Mouse (Mus musculus) layer of hippocampus, postnatal 14 days (tissue): Measurements from ENCODE around the gene Rnf157. TPM values are rescaled to one million over a fixed set of nuclear protein-coding genes. Genes with fewer than 3 reads are reported as not detected.

ENCODE experiments used
- DNase-seq, 2 experiments: peaks; one replicate each; pipeline ENCODE4 v3.0.0; 2021 to 2022; ENCODE audit warnings: low spot score in 2 of 2, mixed read lengths in 1 of 2
- total RNA-seq, 2 experiments: library from RNA; stranded (reverse); gene quantifications; 2 replicates each; pipeline ENCODE4 v1.2.3; 2021

The Rnf157 gene
- total RNA-seq, 2 experiments from 2014 or later, result 236 to 242 TPM

GRCm38 (mm10) chr11:116347012-116347411, 65.8 kb downstream of the Rnf157 start:
- no peak for DNase-seq

- peak; percentile 53 to 54 for DNase-seq
These were observed 70.6 kb downstream of the Rnf157 start for GRCm38 (mm10) chr11:116342069-116342791.

GRCm38 (mm10) chr11:116337531-116337930, 75.3 kb downstream of the Rnf157 start:
- DNase-seq, result no peak

- no peak for DNase-seq
These were observed 75.8 kb downstream of the Rnf157 start for GRCm38 (mm10) chr11:116337000-116337399.

GRCm38 (mm10) chr11:116336393-116336792, 76.4 kb downstream of the Rnf157 start:
- no peak for DNase-seq

- DNase-seq, result peak; percentile 97 to 98
These were observed 77.4 kb downstream of the Rnf157 start, which contains the start of gene Foxj1 for GRCm38 (mm10) chr11:116335244-116336036. Foxj1 (minus strand) TSS chr11:116335399.

- DNase-seq, result no peak
These were observed 78.4 kb downstream of the Rnf157 start for GRCm38 (mm10) chr11:116334417-116334782.

- no peak for DNase-seq
These were observed 79.1 kb downstream of the Rnf157 start for GRCm38 (mm10) chr11:116333526-116334416.

GRCm38 (mm10) chr11:116332983-116333270, 79.9 kb downstream of the Rnf157 start:
- DNase-seq, result no peak

GRCm38 (mm10) chr11:116332232-116332982, 80.4 kb downstream of the Rnf157 start:
- DNase-seq, result peak in 1 of 2 experiments; percentile 53

GRCm38 (mm10) chr11:116330211-116330518, 82.7 kb downstream of the Rnf157 start:
- no peak for DNase-seq

GRCm38 (mm10) chr11:116329314-116330210, 83.3 kb downstream of the Rnf157 start:
- peak; percentile 36 to 63 for DNase-seq

GRCm38 (mm10) chr11:116326963-116327603, 85.7 kb downstream of the Rnf157 start:
- DNase-seq, result no peak

- DNase-seq, result peak; percentile 80 to 81
These were observed 93.8 kb downstream of the Rnf157 start for GRCm38 (mm10) chr11:116318719-116319659.

GRCm38 (mm10) chr11:116312359-116312758, 100.5 kb downstream of the Rnf157 start:
- DNase-seq, result no peak

- DNase-seq, result no peak
These were observed 101.7 kb downstream of the Rnf157 start for GRCm38 (mm10) chr11:116311169-116311568.

GRCm38 (mm10) chr11:116309601-116310000, 103.2 kb downstream of the Rnf157 start:
- no peak for DNase-seq
